Mouse (Mus musculus): ENCODE data around the gene Rrp7a.
A peak's percentile ranks its signal among the peaks of the same experiment; 100 is the strongest.

Gene Rrp7a

GRCm38 (mm10) chr15:83122566-83123145, at the start of gene Rrp7a:
TSS of gene Rrp7a (minus strand) at chr15:83122801.
- peak; percentile 90 for DNase-seq

- DNase-seq: peak; percentile 99
Measured at GRCm38 (mm10) chr15:83171712-83172481, 49.3 kb upstream of the Rrp7a start.

GRCm38 (mm10) chr15:83170956-83171659, 48.5 kb upstream of the Rrp7a start:
- DNase-seq: no peak

DNA sequence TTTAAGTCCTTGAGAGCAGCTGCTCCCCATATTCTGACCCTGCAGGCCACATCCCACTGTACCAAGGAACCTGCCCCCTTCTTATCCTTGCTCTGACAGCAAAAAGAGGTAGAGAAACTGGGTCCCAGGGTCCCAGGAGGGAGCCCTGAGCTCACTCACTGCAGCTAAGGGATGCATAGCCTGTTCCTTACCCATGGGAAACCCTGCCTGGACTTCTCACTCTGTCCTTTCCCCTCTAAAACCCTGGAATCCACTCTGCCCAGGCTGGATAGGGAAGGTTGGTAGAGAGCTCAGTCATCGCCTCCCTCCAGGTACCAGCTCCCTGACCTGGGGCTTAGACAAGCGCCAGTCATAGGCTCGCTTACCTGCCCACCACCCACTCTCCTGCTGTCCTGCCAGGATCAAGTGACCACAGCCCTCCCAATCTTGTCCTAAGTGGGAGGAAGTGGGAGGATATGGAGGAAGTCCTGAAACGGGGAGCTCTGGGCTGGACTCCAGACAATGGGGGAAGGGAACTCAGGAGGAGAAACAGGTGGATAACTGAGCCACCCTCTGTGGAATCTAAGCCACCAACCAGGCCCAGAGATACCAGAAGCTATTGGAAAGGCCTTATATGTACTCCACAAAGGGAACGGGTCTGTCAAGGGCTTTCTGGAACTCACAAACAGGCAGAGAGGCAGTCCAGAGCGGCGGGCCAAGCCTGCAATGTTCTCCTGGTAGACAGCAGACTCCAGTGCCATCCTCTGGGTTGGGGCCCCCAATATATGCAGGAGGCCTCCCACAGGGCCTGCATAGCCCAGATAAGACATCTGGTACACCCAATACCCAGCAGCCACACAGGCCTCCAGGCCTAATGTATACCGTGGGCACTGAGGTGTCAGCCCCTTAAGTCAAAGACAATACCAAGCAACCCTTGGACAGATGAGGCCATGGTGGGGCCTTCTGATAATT, 47.4 kb upstream of the Rrp7a start:
- no peak for DNase-seq

- no peak for DNase-seq
Measured at GRCm38 (mm10) chr15:83168875-83169771, 46.5 kb upstream of the Rrp7a start.

DNA sequence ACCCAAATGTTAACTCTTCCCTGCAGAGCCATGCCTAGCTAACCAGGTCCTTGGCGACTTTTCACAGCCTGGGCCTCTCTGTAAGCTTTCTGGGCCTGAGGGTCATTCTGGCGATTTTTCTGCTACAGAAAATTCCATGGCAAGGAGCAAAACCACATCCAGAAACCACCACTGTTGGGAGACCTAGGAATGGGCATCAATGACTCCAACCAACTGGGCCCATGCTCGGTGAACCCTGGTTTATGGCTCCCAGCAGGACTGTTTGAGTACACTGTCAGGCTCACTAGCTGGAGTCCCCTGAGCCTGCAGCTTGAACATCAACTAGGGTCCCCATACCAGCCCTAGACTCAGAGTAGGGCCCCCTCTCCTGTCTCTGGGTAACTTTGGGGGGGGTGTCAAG, 45.7 kb upstream of the Rrp7a start:
- no peak for DNase-seq

DNA sequence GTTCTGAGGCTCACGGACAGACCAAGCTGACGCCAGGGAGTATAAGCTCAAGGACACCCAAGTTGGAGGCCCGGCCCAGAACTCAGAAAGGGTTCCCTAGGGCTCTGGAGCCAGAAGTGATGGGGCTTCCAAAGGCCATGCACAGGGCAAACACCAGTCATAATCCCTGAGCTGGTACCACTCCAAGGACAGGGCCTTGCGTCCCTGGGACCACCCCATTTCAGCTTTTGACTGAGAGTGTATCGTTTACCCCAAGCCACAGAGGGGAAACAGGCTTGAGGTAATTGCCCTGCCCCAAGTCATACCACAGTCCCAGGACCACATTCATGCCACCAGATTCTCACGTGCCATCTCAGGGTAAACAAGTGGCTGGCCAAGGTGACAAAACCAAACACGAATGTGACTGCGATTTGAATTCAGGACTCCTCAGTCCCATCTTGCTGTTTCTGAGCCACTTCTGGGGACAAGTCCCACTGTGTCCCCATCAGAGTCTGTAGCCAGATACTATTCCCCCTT, 45.0 kb upstream of the Rrp7a start:
- DNase-seq: no peak

DNA sequence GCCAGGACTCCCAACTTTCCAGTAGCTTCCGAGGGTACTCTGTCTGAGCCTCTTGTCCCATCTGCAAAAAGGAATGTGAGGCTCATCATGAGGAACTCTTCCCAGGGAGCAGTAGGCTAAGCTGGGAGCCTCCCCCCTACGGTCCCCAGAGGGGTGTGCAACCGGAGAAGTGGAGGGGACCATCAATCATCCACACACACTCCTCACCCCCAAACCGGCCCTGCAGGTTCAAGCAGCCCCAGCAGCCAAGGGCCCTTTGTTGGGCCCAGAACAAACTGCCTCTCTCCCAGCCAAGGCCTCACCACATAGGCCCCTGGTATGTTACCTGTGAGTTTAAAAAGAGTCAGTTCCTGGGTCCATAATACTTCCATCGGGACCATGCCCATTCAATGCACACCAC, 44.5 kb upstream of the Rrp7a start:
- DNase-seq: no peak

DNA sequence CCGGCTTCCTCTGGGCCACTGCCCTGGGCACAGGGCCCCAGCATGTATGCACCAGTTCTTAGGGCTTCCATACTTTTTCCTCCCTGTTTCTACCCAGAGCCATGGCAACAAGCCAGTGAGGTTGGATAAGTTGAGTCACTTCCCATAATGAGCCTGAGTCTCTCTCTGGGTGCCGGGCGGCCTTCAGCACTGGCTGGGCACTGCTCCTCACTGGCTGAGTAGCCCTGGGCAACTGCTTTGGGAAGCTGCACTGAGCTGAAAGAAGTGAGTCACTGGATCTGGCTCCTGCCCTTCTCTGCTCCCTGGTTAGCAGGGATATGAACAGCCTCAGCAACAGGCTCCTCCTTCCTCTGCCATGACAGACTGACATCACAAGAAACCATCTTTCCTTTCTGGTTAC, 44.0 kb upstream of the Rrp7a start:
- peak; percentile 30 for DNase-seq

DNA sequence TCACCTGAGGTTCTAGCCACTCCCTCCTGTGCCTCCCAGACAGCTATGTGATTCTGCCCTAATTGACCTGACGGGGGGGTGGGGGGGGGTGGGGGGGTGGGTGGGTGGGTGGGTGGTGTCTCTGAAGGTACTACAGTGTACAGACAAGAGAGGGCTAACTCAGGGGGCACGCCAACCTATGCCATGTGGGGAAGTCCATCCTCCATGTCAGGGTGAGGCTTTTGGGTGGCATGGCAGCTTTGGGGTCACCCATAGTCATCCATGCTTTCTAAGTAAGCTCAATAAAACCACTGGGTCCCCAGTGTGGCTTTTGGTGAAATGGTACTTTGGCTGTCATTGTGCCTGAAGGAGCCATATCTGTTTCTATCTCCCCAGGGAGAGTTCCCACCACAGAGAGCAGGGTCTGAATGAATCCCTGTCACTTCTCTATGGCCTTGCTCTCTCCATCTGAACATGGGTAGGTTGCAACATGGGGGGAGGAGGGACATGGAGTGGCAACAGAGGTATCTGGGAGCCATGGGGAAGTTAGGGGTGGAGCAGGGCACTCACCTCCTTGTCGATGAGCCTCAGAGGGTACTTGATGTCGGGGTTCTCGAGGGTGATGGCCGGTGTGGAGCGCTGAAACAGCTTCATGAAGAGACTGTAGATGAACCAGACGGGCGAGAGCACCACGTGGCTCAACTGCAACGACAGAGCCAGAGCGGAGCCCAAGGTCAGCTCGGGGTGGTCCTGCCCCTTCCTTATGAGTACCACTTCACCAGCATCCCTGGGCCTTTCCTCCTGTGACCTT, 43.1 kb upstream of the Rrp7a start:
- no peak for DNase-seq

DNA sequence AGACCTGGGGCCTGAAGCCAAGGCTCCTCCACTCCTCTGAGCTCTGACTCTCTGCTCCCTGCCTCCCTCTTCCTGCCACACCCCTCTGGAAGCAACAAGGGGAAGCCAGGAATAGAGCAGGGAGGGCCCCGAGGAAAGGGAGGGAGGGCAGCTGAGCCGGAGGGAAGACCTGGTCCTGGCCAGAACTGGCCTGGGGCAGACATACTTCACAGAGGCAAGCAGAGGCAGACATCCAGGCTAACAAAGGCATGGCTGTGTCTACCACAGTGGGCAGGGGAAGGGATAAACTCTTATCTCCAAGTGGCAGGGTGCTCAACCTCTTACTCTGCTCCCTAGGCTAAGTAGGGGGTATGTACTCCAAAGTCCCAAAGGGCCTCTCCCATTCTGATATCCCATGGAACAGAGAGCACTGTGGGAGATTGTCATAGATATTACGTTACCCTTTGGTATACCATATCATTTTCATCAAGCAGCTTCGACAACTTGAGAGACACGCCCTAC, 42.4 kb upstream of the Rrp7a start:
- DNase-seq: no peak

DNA sequence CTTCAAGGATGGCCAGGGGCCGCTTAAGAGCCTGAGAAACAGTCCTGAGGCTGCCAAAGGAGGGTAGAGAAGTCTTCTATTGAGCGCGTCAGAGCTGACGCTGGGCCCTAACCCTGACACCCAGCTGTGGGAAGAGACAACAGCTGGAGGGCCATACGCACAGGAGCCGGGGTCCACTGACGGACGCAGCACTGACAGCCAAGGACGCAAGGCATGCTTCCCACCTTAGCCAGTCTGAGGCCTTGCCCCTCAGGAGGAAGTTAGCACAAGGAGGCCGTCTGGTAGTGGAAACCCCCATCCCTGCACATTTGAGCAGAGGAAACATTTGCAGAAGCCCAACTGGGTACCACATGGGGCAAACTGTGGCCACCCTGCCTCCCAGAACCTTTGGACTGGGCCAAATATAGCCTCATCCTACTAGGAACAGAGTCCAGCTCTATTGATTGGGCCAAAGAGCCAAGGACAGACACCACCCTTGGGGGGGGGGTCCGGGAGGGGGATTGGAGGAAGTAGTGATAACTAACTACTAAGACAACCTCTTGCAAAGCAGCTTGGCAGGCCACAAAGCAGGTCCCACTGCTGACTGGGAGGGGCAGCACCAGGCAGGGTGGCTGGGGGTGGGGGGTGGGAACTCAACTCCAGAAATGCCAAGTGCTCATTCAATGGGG, 40.4 kb upstream of the Rrp7a start:
- no peak for DNase-seq

GRCm38 (mm10) chr15:83162001-83162400, 39.4 kb upstream of the Rrp7a start:
- no peak for DNase-seq

- DNase-seq: no peak
Measured at GRCm38 (mm10) chr15:83161062-83161748, 38.6 kb upstream of the Rrp7a start.

DNA sequence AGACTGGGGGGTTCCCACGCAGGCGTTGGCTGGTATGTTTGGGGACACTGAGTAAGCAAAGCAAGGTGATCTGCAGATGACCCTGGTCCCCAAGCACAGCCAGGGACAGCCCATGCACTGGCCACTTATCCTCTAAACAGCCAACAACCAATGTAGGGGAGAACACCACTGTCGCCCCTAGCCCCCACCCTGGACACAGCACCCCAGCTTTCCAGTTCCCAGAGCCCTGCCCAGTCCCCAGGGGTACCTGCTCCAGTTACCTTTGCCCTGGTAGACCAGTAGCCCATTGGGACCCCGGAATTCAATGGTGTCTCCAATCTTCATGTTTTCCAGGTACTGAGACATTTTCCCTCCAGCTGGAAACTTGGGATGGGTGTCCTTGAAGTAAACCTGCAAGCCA, 38.0 kb upstream of the Rrp7a start:
- DNase-seq: no peak

DNA sequence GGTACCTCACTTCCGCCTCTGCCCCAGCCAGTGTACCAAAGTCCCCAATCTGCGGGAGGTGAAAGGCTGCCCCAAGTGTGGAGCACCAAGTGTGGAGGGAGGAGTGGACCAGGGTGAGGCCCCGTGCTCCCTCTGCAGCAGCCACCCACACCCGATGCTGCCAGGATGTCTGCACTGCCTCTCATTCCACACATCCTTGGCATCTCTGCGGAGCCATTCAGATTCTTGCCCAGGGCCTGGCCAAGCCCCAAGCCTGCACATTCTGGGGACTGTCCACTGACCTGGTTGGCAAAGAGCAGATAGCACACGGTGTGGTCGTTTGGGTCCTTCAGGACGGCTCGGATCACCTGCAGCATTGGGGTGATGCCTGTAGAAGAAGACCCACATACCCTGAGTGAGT, 37.2 kb upstream of the Rrp7a start:
- no peak for DNase-seq

GRCm38 (mm10) chr15:83158587-83159160, 36.1 kb upstream of the Rrp7a start:
- peak; percentile 52 for DNase-seq

DNA sequence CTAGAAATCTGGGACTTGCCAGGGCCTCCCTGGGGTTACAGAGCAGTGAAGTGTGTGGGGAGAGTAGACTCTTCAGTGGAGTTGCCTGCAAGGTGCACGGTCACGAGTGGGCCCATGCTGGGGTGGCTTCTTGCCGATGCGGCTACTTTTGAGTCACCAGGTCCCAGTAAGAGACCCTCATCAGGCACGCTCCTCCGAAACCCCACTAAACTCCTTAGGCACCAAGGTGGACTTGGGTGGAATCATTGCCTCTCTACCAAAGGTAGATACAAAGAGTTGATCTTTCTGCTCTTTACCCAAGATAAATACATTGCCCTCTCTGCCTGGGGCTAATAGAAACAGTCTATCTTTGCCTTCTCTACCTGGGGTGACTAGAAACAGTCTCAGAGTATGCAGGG, 35.1 kb upstream of the Rrp7a start:
- DNase-seq: no peak

Data from layer of hippocampus, adult 9-11 months (tissue).